Mouse (Mus musculus) common myeloid progenitor, adult 5-6 weeks (primary cell): ENCODE results near the gene Clcnka. TPM values are rescaled to one million over a fixed set of nuclear protein-coding genes. Genes with fewer than 3 reads are reported as not detected.

Experiments used
- ATAC-seq: replicated peaks from 2 replicates; pipeline ENCODE4 v1.8.0; 2016; ENCODE audit warnings: low read depth, mild to moderate bottlenecking, moderate TSS enrichment, inconsistent platforms; ENCODE audit not compliant: poor library complexity, severe bottlenecking
- total RNA-seq: library from RNA; stranded (forward); fragments of 200-1000, 187-1606 nt; gene quantifications from 2 replicates; pipeline ENCODE4 v1.2.3, GENCODE M21; 2017

Gene Clcnka
- total RNA-seq, 1 experiment from 2014 or later: not detected

- peak; percentile 80 for ATAC-seq
These were observed 11.3 kb downstream of the Clcnka start for GRCm38 (mm10) chr4:141387093-141387784.

- ATAC-seq: no peak
These were observed 12.4 kb downstream of the Clcnka start for GRCm38 (mm10) chr4:141386150-141386549.

GRCm38 (mm10) chr4:141385275-141385674 is 13.2 kb downstream of the Clcnka start:
- ATAC-seq: peak; percentile 67

- ATAC-seq: peak; percentile 37; the same call in 1 of the 2 replicates
These were observed 16.1 kb downstream of the Clcnka start for GRCm38 (mm10) chr4:141382406-141382805.

- ATAC-seq: no peak
These were observed 18.9 kb downstream of the Clcnka start for GRCm38 (mm10) chr4:141379674-141380073.

GRCm38 (mm10) chr4:141372426-141372825 is 26.1 kb downstream of the Clcnka start:
- no peak for ATAC-seq

GRCm38 (mm10) chr4:141367997-141368791 is 30.3 kb downstream of the Clcnka start, which contains the start of gene Fam131c:
TSS of gene Fam131c (plus strand) at chr4:141368220.
- no peak; the same call in 1 of the 2 replicates for ATAC-seq

- ATAC-seq: no peak
These were observed 32.6 kb downstream of the Clcnka start for GRCm38 (mm10) chr4:141365876-141366275.

GRCm38 (mm10) chr4:141365126-141365525 is 33.4 kb downstream of the Clcnka start:
- no peak for ATAC-seq

- ATAC-seq: peak; percentile 85
These were observed 35.5 kb downstream of the Clcnka start for GRCm38 (mm10) chr4:141362937-141363548.

- no peak for ATAC-seq
These were observed 37.7 kb downstream of the Clcnka start for GRCm38 (mm10) chr4:141360846-141361245.

- no peak for ATAC-seq
These were observed 39.3 kb downstream of the Clcnka start for GRCm38 (mm10) chr4:141359222-141359621.

GRCm38 (mm10) chr4:141357811-141358210 is 40.7 kb downstream of the Clcnka start:
- no peak for ATAC-seq

GRCm38 (mm10) chr4:141353868-141354267 is 44.7 kb downstream of the Clcnka start:
- no peak; the same call in 1 of the 2 replicates for ATAC-seq

GRCm38 (mm10) chr4:141352986-141353385 is 45.5 kb downstream of the Clcnka start:
- no peak for ATAC-seq

GRCm38 (mm10) chr4:141351972-141352371 is 46.6 kb downstream of the Clcnka start:
- no peak for ATAC-seq

GRCm38 (mm10) chr4:141350015-141350414 is 48.5 kb downstream of the Clcnka start:
- ATAC-seq: no peak

GRCm38 (mm10) chr4:141348616-141349015 is 49.9 kb downstream of the Clcnka start:
- no peak for ATAC-seq

- ATAC-seq: peak; percentile 59
These were observed 51.1 kb downstream of the Clcnka start for GRCm38 (mm10) chr4:141347365-141347797.

- no peak for ATAC-seq
These were observed 53.3 kb downstream of the Clcnka start for GRCm38 (mm10) chr4:141345219-141345618.

GRCm38 (mm10) chr4:141343515-141343914 is 55.0 kb downstream of the Clcnka start:
- ATAC-seq: no peak
